Mouse (Mus musculus) neutrophil, adult 65 days (primary cell): Measurements from ENCODE around the gene Galnt7. TPM values are rescaled to one million over a fixed set of nuclear protein-coding genes. Genes with fewer than 3 reads are reported as not detected.

Experiments
- total RNA-seq: library from RNA; stranded (reverse); gene quantifications from 2 replicates; pipeline ENCODE4 v1.2.4, GENCODE M21; 2023

Gene Galnt7
- total RNA-seq, result 7.0 and 9.0 TPM in 2 replicates

DNA sequence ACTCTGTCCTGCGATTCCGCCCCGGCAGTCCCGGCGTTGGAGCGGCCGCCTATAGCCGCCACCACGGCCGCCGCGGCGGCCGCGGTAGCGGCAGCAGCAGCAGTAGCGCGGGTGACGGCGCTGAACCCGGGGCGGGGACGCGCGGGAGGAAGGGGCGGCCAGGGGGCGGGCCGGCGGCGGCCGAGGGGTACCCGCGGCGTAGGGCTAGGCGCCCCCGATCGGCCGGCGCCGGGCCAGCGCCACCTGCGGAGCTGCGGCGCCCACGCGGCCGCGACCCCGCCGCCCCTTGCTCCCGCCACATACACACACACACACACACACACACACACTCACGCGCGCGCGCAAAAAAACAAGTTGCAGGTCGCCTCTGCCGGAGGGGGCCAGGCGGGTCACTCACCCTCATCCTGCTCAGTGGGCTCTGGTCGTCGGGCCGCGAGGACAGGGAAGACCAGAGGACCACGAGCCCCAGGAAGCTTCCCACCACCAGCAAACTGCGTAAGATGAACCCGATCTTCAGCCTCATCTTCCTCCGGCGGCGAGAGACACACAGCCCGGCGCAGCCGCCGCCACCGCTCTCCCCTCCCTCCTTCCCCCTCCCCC is at the start of gene Galnt7:
TSS of gene Galnt7 (minus strand) at position 577 of the 600 bp plus-strand sequence.

DNA sequence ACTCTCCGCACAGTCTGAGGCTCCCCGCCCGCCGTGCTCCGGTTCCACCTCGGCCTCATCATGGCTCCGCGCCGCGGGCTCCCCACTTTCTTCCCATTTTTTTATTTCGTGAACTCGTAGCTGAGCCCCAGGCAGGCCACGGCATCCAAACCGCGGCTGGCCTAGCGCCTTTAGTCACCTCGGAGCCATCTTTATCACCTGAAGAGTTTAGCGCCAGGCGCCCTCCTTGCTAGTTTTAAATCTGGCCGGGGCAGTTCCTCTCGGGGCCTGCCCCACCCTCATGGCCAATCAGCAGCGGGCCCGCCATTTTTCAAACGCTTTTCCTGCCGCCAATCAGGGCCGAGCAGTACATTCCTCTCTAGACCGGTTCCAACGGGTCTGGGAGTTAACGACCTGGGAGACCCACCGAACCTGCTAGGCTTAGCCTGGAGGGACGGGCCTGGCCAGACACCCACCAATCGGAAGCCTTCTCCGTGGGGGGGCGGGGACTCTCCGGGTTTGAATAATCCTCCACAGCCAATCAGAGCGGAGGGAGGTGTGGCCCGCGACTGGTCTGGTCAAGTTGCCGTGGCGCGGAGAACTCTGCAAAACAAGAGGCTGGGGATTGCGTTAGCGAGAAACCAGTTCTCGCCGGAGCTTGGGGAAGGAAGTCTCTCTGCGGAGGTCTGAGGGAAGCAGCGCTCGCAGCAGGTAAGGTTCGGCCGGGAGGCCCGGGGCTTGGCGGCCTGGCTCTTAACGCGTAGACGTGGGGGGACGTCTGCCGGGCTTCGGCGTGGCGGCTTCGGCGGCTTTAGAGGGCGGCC is 141.3 kb downstream of the Galnt7 start, which contains the start of gene Hmgb2:
TSS of gene Hmgb2 (plus strand) at position 592 of the 803 bp plus-strand sequence.

DNA sequence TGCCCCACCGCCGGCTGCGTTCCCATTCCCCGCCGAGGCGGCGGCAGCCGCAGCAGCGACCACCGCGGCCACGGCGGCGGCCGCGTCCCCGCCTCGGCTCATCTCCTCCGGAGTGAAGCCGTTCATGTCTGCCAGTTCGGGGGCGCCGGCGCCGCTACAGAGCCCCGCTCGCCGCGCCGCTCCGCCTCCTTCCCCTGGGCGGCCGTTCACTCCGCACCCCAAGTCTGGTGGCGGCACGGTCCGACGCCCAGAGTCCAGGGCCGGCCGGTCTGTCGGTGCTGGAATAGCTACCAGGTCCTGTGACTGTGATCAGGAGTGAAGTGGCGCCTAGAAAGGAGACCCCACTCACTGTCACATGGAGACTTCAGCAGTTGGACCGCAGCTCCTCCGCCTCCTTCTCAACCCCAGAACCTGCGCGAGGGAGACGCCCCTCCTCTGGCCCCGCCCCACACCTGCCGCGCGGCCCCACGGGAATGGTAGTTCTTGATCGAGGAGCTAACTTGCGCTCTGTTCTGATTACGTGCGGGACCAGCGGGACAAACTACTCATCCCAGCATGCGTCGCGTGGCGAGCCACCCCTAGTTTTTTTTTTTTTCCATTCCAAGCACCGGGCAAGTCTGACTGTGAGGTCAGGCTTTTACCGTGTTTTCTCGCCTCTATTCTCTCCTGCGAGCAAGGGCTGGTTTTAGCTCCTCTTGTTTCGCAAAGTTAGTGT is 165.2 kb downstream of the Galnt7 start, which contains the start of gene Sap30:
TSS of gene Sap30 (minus strand) at position 420 of the 715 bp plus-strand sequence.

Other genes starting within 250 kb of the Galnt7 start
- gene Scrg1, start 197.1 kb downstream of the Galnt7 start, total RNA-seq, result 33.8 and 39.6 TPM in 2 replicates
- 44.4 and 52.8 TPM in 2 replicates for gene Sap30, start 165.2 kb downstream of the Galnt7 start, total RNA-seq
- 815 and 879 TPM in 2 replicates for gene Hmgb2, start 141.1 kb downstream of the Galnt7 start, total RNA-seq